Mouse (Mus musculus) liver, embryonic 14.5 days (tissue): ENCODE results near the gene Lrrc63.
A peak's percentile ranks its signal among the peaks of the same experiment; 100 is the strongest.

Experiments used
- CTCF ChIP-seq: IDR thresholded peaks from 2 replicates; pipeline ENCODE4 v1.5.1; 2016; ENCODE audit warnings: antibody characterized with exemption, low read depth, control low read depth
- EP300 ChIP-seq: IDR thresholded peaks from 2 replicates; pipeline ENCODE4 v1.6.1; 2016; ENCODE audit warnings: antibody characterized with exemption, low read depth

DNA sequence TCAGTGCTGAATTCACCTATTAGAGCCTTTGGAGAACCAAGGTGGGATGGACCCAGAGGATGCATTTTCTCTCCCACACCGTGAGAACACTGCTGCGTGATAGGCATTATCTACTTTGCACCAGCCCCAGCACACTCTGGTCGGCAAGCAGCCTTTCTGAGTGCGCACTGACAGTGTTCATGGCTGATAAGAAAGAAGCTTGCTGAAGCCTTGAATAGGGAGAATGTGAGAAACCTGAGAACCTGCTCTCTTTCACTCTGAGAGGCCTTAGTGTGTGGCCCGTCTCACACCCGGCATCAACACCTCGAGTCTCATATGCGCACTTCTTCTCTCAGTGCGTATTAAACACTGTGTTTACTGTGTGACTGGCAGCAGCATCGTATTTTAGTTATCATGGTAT lies 7.8 kb upstream of the Lrrc63 start:
- TF ChIP-seq CTCF (no peak), EP300 (peak; percentile 99)
